Mouse (Mus musculus) lung, adult 2 months (tissue): ENCODE data around the gene Traf3ip3. TPM values are rescaled to one million over a fixed set of nuclear protein-coding genes. Genes with fewer than 3 reads are reported as not detected.
A peak's percentile ranks its signal among the peaks of the same experiment; 100 is the strongest.

ENCODE experiments used
- DNase-seq: peaks from one replicate; pipeline ENCODE4 v3.0.0; 2022
- H3K4me1 ChIP-seq: fragments of 200-500 bp; 2 replicates; pipeline ENCODE4 v1.6.1; 2011; ENCODE audit warnings: low read length; ENCODE audit not compliant: control insufficient read depth, insufficient read depth
- H3K4me3 ChIP-seq: fragments of 200-500 bp; replicated peaks from 2 replicates; pipeline ENCODE3; 2011; ENCODE audit warnings: low read depth, mild to moderate bottlenecking, control low read depth, low read length; ENCODE audit errors: extremely low read depth
- CTCF ChIP-seq: fragments of 200-500 bp; IDR thresholded peaks from 2 replicates; pipeline ENCODE4 v1.5.1; 2011; ENCODE audit warnings: mild to moderate bottlenecking, low read length, control low read depth; ENCODE audit not compliant: insufficient read depth
- POLR2A ChIP-seq: fragments of 200-500 bp; IDR thresholded peaks from 2 replicates; pipeline ENCODE4 v1.6.1; 2011; ENCODE audit warnings: low read depth, mild to moderate bottlenecking, control low read depth, low read length, borderline replicate concordance; ENCODE audit errors: extremely low read depth
- WGBS: fragments of 180-500 bp; shearing (Covaris S2); methylation state at CpG from one replicate; pipeline ENCODE4 v1.1.7; 2018; 5-methylcytosine and 5-hydroxymethylcytosine counted together
- polyA plus RNA-seq: library from polyadenylated mRNA; depleted of rRNA; stranded (reverse); fragments of >200 nt; gene quantifications from 2 replicates; pipeline ENCODE4 v1.2.3, GENCODE M21; 2012

Gene Traf3ip3
- polyA plus RNA-seq, 1 experiment: 5.5 TPM

- TF ChIP-seq CTCF (no peak), POLR2A (no peak)
- 56% methylated on average over 5 of the region's 5 CpGs for WGBS
- no peaks in the 10 kb centered on the region for H3K4me1 ChIP-seq
- H3K4me3 ChIP-seq: no peak overlapping the region
- no peak for DNase-seq
Observed at GRCm38 (mm10) chr1:193214053-193214452, 12.6 kb upstream of the Traf3ip3 start.

GRCm38 (mm10) chr1:193211371-193211770, 9.9 kb upstream of the Traf3ip3 start:
- Histone ChIP-seq H3K4me1 (no peaks in the 10 kb centered on the region), H3K4me3 (no peak overlapping the region)
- DNase-seq: no peak
- TF ChIP-seq CTCF: no peak
- WGBS: 61% methylated on average over 5 of the region's 5 CpGs

DNA sequence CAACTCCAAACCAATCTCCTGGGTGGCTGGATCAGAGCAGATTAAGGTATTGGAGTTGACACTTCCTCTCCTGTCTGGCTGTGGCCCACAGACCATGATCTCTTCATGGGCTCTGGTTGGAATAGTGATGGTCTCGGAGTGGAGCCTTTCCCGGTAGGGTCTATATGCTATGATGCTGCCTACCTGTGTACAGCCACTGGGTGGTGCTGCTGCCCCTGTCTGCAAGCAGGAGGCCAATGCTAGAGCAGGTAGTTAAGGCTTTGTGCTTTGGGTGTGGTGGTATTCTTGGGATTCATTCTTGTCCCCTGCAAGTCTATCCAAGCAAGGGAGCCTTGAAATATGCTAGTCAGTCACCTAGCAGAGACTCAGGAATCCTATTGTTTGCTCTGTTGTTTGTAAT, 6.7 kb upstream of the Traf3ip3 start:
- H3K4me1 ChIP-seq: no peaks in the 10 kb centered on the region
- no peak overlapping the region for H3K4me3 ChIP-seq
- TF ChIP-seq CTCF (peak; percentile 94), POLR2A (no peak)
- peak; percentile 28 for DNase-seq
- WGBS: 26% methylated on average over 2 of the region's 2 CpGs

GRCm38 (mm10) chr1:193207503-193207902, 6.0 kb upstream of the Traf3ip3 start, which contains the start of gene Lamb3:
Lamb3 (plus strand) TSS chr1:193207699.
- WGBS: 81% methylated on average over 3 of the region's 3 CpGs
- peak within 1 kb of the TSS; percentile 17 for H3K4me3 ChIP-seq
- H3K4me1 ChIP-seq: no peaks in the 10 kb centered on the region
- no peak for DNase-seq
- TF ChIP-seq CTCF (no peak), POLR2A (no peak)

DNA sequence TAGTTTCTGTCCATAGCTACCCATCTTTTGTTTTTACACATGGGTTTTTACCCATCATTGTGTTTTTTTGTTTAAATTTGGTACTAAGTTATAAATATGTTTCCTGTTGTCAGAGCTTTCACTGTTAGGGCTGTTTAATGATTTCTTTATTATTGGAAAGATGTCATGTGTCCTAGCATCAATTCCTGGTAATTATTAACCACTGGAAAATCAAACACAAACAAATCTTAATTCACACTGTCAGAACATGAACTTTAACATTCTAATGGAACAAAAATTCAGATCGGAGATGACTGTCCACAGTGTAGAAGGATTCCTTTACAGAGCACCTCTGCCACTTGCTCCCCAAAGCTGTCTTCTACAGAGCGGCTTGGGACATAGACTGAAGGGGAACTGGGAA, 3.9 kb upstream of the Traf3ip3 start:
- Histone ChIP-seq H3K4me1 (no peaks in the 10 kb centered on the region), H3K4me3 (no peak overlapping the region)
- WGBS: 87% methylated on average over 2 of the region's 2 CpGs
- no peak for DNase-seq
- TF ChIP-seq POLR2A: no peak
- TF ChIP-seq CTCF: no peak

DNA sequence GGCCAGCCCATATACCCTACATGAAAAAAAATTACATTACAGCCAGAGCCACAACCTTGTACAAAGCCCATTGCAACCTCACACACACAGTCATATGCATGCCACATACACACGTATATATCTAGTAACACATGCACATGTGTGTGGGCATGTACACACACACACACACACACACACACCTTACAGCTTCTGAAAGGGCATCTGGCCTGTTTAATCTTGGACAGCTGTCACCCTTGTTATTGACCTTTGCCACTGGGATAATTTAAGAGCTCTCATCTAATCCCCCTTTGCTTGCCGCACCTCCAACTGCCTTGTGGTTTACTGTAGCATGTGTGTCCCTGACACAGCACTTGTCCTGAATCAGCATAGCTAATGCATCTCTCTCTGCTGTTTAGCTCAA, 2.3 kb upstream of the Traf3ip3 start:
- DNase-seq: no peak
- TF ChIP-seq CTCF (no peak), POLR2A (no peak)
- Histone ChIP-seq H3K4me1 (no peaks in the 10 kb centered on the region), H3K4me3 (no peak overlapping the region)
- 79% methylated on average over 2 of the region's 2 CpGs for WGBS

GRCm38 (mm10) chr1:193200640-193201382, 692 bp downstream of the Traf3ip3 start:
- H3K4me3 ChIP-seq: peak overlapping the region; percentile 44
- H3K4me1 ChIP-seq: no peaks in the 10 kb centered on the region
- DNase-seq: no peak
- TF ChIP-seq POLR2A (no peak), CTCF (no peak)
- 70% methylated on average over 8 of the region's 8 CpGs for WGBS

GRCm38 (mm10) chr1:193198312-193198711, 3.2 kb downstream of the Traf3ip3 start:
- 93% methylated on average over 2 of the region's 2 CpGs for WGBS
- Histone ChIP-seq H3K4me1 (no peaks in the 10 kb centered on the region), H3K4me3 (no peak overlapping the region)
- no peak for DNase-seq
- TF ChIP-seq POLR2A (no peak), CTCF (no peak)

DNA sequence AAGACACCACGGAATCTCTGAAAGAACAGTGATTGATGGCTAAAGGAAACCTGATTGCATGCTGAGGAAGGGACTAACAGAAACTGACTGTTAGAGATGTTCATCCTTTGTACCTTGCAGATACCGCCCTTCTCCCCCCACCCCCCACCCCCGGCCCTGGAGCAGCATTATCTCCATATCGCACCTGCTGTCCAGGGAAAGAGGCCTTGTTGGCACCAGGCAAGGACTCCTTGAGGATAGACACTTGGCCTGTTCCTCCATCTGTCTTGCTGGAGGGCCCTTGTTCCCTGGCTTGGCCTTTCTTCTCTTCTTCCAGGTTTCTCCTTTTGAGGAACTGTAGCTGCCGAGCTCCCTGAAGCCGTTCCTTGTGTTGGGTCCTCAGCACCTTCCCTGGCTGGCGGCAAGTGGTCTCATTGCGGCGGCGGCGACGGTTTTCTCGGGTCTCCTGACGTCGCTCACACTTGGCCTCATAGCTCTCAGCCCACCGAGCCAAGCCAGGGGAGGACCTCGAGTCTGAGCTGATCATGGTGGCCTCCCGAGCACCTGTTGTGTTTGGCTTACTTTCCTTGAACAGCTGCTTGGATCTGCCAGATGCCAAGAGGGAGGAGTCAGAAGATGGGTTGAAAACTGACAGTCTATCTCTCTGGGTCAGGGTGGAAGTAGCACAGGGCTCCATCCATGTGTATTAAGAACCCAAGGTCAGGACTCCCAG, 3.9 kb downstream of the Traf3ip3 start:
- 84% methylated on average over 18 of the region's 18 CpGs for WGBS
- Histone ChIP-seq H3K4me1 (no peaks in the 10 kb centered on the region), H3K4me3 (no peak overlapping the region)
- DNase-seq: no peak
- no peak for TF ChIP-seq POLR2A
